Mouse (Mus musculus) retina, adult 2 months (tissue): Measurements from ENCODE around the gene Cckbr.

ENCODE experiments used
- DNase-seq: peaks from one replicate; pipeline ENCODE4 v3.0.0-alpha.2; 2012; ENCODE audit warnings: low read depth, low spot score

Cckbr gene

DNA sequence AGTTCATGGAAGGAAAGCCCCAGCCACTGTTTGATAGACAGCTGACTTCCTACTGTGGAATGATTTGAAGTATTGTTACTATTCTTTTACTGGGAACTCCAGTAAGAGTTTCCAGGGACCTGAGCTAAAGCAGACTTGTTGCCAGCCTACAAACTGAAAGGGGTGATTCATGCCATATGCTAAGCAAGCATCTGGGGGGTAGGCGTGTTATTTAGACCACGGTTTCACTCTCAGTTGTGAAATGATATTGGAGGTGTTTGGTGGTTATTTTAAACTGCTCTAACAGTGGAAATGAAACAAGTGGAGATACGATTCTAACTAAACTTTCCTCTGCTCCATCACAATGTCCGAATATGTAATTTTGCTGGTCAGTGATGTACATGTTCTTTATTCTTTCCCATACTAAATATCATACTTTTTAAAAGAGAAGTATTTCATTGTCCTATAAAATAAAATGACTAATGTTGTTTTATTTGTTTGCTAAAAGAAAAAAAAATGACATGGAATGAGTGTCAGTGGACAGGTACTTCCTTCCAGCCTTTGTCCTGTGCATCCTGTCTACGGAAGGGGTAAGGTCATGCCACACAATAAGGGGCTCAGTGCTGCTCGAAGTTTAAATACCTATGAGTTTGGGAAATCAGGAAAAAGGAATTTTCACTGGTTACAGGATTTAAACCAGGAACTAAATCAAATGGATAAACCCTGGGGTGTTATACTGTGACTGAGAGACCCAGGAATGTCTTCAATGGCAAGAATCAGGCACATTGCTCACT, 61.8 kb downstream of the Cckbr start:
- no peak for DNase-seq

DNA sequence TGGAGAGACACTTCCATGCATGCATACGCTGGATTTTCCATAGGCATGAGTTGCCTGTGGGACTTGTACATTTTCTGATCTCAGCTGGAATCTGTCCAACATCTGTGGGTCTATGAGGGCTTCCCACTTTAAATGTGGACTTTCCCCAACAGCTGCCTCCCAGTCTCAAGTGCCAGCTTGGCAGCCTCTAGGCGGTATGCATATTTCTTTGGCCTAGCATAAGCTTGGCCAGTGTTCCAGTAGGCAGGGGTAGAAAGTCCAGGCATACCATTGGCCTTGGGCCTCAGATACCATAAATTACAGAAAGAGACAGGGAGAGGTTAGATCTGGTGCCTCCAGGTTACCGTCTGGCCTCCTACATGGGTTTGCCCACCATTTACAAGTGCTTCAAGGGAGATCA, 72.3 kb downstream of the Cckbr start:
- no peak for DNase-seq

DNA sequence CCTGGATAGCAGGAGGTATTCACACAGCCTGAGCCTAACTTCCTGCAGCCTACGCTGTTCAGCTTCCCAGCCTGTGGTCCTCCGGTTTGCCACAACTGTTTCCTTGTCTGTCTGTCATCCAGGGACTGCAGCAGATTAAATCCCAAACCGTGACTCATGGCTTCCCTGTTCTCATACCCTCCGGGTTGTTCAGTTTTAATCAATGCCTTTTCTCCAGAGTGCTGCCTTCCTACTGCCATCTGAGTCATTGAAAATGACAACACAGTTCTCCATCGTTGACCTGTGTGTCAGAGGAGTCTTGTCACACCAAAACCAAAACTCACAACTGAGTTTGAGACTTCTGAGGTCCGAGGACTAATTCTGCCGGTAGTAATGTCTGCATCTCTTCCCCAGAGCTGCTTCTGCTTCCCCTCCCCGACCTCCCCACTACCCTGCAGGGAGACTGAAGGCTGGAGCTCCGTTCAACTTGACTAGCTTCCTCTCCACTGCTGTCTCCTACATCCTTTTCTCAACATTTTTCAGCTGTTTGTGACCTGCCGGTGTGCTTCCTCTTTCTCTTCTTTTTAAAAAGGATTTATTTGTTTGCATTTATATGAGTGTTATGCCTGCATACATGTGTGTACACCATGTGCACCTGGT, 73.4 kb downstream of the Cckbr start:
- no peak for DNase-seq

DNA sequence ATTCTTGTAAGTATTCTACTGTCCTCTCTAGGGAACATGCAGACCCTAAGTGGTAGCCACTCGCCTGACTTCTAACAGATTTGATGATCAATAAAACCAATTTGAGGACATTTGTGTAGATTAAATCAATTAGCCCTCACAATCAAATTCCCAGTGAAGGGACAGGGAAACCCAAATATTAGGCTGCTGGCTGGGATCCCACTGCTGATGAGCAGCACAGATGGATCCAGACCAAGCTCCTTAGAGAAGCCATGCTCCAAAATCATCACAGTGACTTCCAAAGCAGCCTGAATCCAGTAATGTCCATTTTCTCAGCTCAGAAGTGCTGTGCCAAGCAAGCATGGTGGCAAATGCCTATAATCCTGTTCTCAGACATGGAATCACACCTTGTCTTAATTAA, 74.1 kb downstream of the Cckbr start:
- no peak for DNase-seq

DNA sequence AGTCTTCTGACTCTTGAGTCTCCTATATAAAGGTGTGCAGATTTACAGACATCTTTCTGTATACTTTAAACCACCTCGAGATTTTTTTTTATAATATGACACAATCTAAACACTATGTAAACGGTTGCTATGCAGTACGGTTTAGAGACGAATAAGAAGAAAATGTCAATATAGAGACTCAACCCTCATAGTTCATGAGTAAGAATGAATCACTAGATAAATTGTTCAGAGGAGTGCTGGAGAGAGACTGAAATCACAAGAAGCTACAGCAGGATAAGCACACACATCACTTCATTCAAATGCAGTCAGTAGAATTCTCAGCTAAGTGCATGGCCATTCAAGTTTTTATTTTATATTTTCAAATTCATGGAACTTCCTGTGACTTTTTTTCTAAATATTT, 76.5 kb downstream of the Cckbr start:
- no peak for DNase-seq

DNA sequence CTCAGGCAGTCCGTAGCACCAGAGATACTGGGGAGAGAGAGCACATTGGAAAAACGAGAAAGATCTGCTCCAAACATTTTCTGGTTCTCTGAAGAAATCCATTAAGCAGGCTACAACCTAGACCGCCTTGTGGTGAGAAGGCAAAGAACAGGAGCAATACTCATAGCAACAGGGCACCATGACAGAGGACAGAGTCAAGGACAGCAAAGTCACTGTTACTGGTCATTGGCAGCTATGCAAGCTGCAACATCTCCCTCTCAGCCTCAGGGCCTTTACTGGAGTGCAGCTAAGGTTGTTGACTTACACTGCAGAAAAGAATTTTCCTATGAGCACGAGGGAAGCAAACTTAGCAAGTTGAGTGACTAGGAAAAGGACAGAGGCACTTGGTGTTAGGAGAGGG, 81.7 kb downstream of the Cckbr start:
- DNase-seq, result no peak

DNA sequence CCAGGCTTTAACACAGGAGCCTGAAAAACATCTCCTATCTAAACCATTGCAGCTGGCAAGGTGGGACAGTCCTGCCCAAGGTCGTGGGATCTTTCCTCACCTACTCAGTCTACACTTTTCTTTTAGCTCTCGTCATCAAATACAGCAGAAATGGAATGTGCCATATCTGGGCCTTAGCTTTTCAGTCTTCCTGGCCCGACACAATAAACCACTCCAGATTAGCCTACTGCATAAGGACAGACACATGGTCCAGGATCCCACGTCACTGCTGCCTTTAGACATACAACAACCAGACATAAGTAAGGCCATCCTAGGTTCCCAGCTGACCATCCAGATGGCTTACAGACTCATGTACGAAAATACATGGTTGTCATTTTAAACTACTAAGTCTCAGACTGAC, 84.6 kb downstream of the Cckbr start:
- DNase-seq, result no peak

DNA sequence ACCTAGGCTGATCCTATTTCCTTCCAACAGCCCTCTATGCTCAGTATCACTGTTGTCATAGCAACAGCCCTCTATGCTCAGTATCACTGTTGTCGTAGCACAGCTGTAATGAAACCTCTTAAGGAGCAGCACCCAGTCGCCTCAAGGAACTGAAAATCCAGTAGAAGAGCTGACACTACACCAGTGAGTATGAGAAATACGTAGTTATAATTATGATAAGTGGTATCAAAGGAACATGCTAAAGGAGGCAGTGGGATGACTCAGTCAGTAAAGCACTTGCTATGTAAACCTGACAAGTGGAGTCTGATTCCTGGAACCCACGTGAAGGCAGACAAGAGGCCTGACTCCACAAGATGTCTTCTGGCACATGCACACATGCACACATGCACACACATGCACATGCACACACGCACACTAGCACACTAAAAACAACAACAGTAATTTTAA, 88.3 kb downstream of the Cckbr start:
- no peak for DNase-seq

DNA sequence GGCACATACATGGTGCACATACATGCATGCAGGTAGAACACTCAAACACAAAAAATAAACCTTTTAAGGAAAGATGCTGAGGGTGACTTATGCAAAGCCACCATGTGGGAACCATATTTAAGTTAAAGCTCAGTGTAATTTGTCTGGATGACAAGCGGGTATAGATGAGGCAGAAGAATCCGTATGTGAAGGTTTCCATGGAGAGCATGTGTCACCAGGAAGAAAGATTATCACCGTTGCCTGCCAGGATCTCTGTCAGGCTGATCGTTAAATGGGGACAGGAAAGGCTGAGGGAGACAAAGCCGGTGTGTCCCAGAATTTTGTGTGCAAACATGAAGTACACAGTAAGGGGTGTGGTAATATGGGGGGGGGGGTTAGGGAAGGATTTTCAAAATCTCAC, 89.0 kb downstream of the Cckbr start:
- DNase-seq, result no peak

DNA sequence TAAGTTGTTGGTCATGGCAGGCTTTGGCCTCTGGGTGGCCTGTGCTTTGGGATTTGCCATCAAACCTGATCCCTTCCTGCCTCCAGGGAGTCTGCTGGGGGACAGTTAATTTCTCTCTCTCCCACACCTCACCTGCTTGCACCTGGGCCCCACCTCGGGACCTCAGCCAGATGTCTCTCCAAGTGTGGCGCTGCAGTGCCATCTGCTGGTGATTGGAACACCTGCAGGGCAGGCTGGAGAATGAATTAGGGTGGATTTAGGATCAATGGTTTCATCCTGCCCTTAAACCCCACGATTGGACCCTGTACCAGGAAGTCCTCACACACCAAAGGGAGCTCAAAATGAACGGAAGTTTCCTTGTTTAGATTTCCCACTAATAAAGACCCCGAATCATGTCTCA, 89.6 kb downstream of the Cckbr start:
- DNase-seq, result peak; percentile 50

DNA sequence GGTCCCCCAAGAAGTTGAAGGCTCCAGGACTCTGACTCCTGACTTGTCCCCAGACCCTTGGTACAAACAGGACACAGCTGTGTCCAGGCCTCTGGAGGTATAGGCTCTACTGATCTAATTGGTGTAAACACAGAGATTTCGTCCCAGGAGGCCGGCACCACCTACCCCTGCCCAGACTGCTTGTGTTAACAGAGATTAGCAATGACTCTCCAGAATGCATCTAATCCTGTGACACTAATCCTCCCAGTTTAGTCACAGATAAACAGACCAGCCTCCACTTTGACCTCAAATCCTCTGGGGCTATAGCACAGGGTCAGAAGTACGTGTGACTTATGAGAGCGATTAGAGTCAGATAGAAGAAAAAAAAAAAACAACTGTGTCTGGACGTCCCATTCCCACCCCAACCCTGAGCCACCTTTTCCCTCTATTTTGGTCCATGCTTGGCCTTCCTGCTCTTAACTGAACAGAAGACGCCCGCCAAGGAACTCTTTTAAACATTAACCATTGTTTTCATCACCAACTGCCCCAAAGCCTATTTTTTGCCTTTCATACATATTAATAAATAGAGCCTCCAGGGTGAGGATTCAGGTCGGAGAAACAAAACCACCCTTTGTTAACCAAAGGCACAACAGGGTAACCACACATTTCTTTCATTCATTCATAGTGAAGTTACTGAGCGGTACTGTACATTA, 91.3 kb downstream of the Cckbr start:
- peak; percentile 69 for DNase-seq

DNA sequence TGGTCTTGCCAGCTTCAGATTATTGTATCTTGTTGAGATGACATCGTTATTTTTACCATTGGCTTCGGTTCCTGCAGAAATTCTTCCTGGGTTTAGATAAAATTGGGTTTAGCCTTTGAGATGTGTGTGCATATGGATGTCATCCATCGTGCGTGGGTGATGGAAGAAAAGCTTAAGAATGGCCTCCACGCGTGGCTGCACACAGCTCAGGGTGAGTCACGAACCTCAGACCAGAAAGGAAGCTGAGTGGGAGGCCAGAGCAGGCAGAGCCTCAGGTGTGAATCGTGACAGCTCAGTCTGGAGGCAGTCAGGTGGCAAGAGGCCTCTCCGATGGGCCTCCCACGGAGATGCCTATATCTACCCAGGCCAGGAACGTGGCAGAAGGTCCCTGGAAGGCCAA, 93.8 kb downstream of the Cckbr start:
- no peak for DNase-seq

DNA sequence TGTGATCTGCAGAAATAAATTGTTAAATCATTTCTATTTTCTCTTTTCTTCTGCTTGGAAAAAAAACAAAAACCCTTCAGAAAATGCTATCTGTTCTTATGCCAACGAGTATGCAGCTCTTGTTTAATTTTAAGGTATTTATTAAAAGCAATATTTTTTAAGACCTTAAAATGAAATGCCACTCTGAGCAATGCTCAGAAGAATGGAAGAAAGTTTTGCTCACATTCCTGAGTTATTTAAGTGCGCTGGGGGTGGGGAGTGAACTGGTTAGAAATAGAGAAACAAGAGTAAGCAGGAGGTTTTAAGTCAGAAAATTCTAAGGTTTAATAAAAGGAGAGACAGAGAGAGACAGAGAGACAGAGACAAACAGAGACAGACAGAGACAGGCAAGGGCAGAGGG, 94.2 kb downstream of the Cckbr start:
- no peak for DNase-seq

DNA sequence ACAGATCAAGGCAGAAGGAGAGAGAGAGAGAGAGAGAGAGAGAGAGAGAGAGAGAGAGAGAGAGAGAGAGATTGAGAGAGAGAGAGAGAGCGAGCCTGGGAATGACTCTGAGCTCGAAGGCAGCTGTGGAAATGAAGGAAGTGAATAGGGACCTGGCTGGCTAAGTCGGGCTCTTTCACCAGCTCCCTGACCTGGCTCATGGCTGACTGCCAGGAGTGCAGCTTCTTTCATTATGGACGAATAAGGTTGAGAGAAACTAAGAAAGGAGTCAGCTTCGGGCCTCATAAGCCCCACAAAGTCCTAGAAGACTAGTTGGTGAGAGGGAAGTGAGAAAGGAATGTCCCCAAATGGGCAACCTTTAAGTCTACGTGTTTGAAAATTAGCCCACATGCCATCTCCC, 94.7 kb downstream of the Cckbr start:
- DNase-seq, result no peak
